Mouse (Mus musculus) midbrain, embryonic 15.5 days (tissue): ENCODE results near the gene Tmem273. TPM values are rescaled to one million over a fixed set of nuclear protein-coding genes. Genes with fewer than 3 reads are reported as not detected.

Experiments
- ATAC-seq: fragments of 200-750 bp; cut with Nextera tagmentation; replicated peaks from 2 replicates; pipeline ENCODE4 v1.8.0; 2017; ENCODE audit warnings: moderate TSS enrichment
- H3K27ac ChIP-seq: fragments of 300-500 bp; sonication (generic); 2 replicates; pipeline ENCODE4 v1.5.1; 2015; ENCODE audit warnings: mild to moderate bottlenecking, inconsistent platforms
- H3K27me3 ChIP-seq: fragments of 300-500 bp; sonication (generic); replicated peaks from 2 replicates; pipeline ENCODE4 v1.6.1; 2015; ENCODE audit warnings: inconsistent platforms
- H3K36me3 ChIP-seq: fragments of 300-500 bp; sonication (generic); replicated peaks from 2 replicates; pipeline ENCODE4 v1.6.1; 2015; ENCODE audit warnings: inconsistent platforms
- H3K4me1 ChIP-seq: fragments of 300-500 bp; sonication (generic); 2 replicates; pipeline ENCODE4 v1.6.1; 2015; ENCODE audit warnings: inconsistent platforms
- H3K4me2 ChIP-seq: fragments of 300-500 bp; sonication (generic); 2 replicates; pipeline ENCODE4 v1.6.1; 2015; ENCODE audit warnings: inconsistent platforms, mild to moderate bottlenecking, moderate library complexity
- H3K4me3 ChIP-seq: fragments of 300-500 bp; sonication (generic); 2 replicates; pipeline ENCODE4 v1.5.1; 2015; ENCODE audit warnings: mild to moderate bottlenecking, inconsistent platforms
- H3K9ac ChIP-seq: fragments of 300-500 bp; sonication (generic); 2 replicates; pipeline ENCODE4 v1.6.1; 2015; ENCODE audit warnings: mild to moderate bottlenecking, inconsistent platforms
- H3K9me3 ChIP-seq: fragments of 300-500 bp; sonication (generic); 2 replicates; pipeline ENCODE4 v1.6.1; 2016; ENCODE audit warnings: inconsistent platforms
- WGBS: fragments of 180-500 bp; shearing (Covaris S2); methylation state at CpG from one replicate; pipeline ENCODE4 v1.1.7; 2015; ENCODE audit warnings: mixed read lengths; 5-methylcytosine and 5-hydroxymethylcytosine counted together
- polyA plus RNA-seq: library from polyadenylated mRNA; unstranded; fragments of >200 nt; fragmentation: Nextera tagmentation; extraction: Ambion mirVana; gene quantifications from 2 replicates; pipeline ENCODE4 v1.2.1, GENCODE M21; 2015

The Tmem273 gene
- polyA plus RNA-seq, 1 experiment from 2014 or later, result 0.27 TPM

- Histone ChIP-seq H3K4me1 (no peaks in the 10 kb centered on the region), H3K27ac (no peak overlapping the region), H3K9me3 (no peaks in the 10 kb centered on the region), H3K27me3 (no peaks in the 10 kb centered on the region), H3K9ac (no peak overlapping the region), H3K4me2 (no peak overlapping the region), H3K36me3 (no peaks in the 10 kb centered on the region), H3K4me3 (no peak overlapping the region)
- no peak for ATAC-seq
- 95% methylated on average over 11 of the region's 11 CpGs for WGBS
These were observed 50.4 kb downstream of the Tmem273 start for GRCm38 (mm10) chr14:32836191-32836590.

- Histone ChIP-seq H3K4me3 (no peak overlapping the region), H3K9me3 (no peaks in the 10 kb centered on the region), H3K9ac (no peak overlapping the region), H3K4me1 (no peaks in the 10 kb centered on the region), H3K4me2 (no peak overlapping the region), H3K27me3 (no peaks in the 10 kb centered on the region), H3K27ac (no peak overlapping the region), H3K36me3 (no peaks in the 10 kb centered on the region)
- ATAC-seq, result no peak
These were observed 56.3 kb downstream of the Tmem273 start for GRCm38 (mm10) chr14:32842052-32842451.

GRCm38 (mm10) chr14:32854059-32854458, 68.3 kb downstream of the Tmem273 start:
- Histone ChIP-seq H3K9ac (no peak overlapping the region), H3K27me3 (peaks cover 19% of the 10 kb centered on the region), H3K9me3 (no peaks in the 10 kb centered on the region), H3K4me1 (0 out of 2 replicates have a peak, but pooled peaks cover 4% of the 10 kb centered on the region), H3K4me3 (no peak overlapping the region), H3K36me3 (no peaks in the 10 kb centered on the region), H3K27ac (no peak overlapping the region), H3K4me2 (no peak overlapping the region)
- WGBS, result 95% methylated on average over 4 of the region's 4 CpGs
- no peak for ATAC-seq

- Histone ChIP-seq H3K9me3 (no peaks in the 10 kb centered on the region), H3K27ac (no peak overlapping the region), H3K27me3 (peaks cover 19% of the 10 kb centered on the region), H3K9ac (no peak overlapping the region), H3K4me1 (0 out of 2 replicates have a peak, but pooled peaks cover 4% of the 10 kb centered on the region), H3K4me2 (peak overlapping the region; percentile 87), H3K4me3 (peak overlapping the region; percentile 45), H3K36me3 (no peaks in the 10 kb centered on the region)
- WGBS, result 45% methylated on average over 5 of the region's 5 CpGs
- no peak for ATAC-seq
These were observed 70.5 kb downstream of the Tmem273 start for GRCm38 (mm10) chr14:32856246-32856645.

- WGBS, result 1% methylated on average over 68 of the region's 68 CpGs
- no peaks in the 10 kb centered on the region for H3K36me3 ChIP-seq
- H3K27ac ChIP-seq, result no peak within 1 kb of the TSS
These were observed 71.0 kb downstream of the Tmem273 start, which contains the start of gene Vstm4 for GRCm38 (mm10) chr14:32856681-32857328. Vstm4 (plus strand) TSS chr14:32856756.

GRCm38 (mm10) chr14:32858361-32858760, 72.6 kb downstream of the Tmem273 start:
- Histone ChIP-seq H3K4me3 (no peak overlapping the region), H3K9me3 (no peaks in the 10 kb centered on the region), H3K9ac (no peak overlapping the region), H3K36me3 (no peaks in the 10 kb centered on the region), H3K27me3 (peaks cover 19% of the 10 kb centered on the region), H3K27ac (no peak overlapping the region), H3K4me2 (no peak overlapping the region), H3K4me1 (0 out of 2 replicates have a peak, but pooled peaks cover 4% of the 10 kb centered on the region)
- no peak for ATAC-seq
- 91% methylated on average over 10 of the region's 10 CpGs for WGBS

More at GRCm38 (mm10) chr14:32856681-32857328, 71.0 kb downstream of the Tmem273 start, which contains the start of gene Vstm4:
- peak within 1 kb of the TSS; percentile 44 for H3K9ac ChIP-seq
- peaks cover 19% of the 10 kb centered on the region for H3K27me3 ChIP-seq
- ATAC-seq, result peak; percentile 81
- no peaks in the 10 kb centered on the region for H3K9me3 ChIP-seq
- H3K4me2 ChIP-seq, result peak within 1 kb of the TSS; percentile 87
- 0 out of 2 replicates have a peak, but pooled peaks cover 4% of the 10 kb centered on the region for H3K4me1 ChIP-seq
- peak within 1 kb of the TSS; percentile 45 for H3K4me3 ChIP-seq

GRCm38 (mm10) chr14:32858941-32859510, 73.3 kb downstream of the Tmem273 start:
- Histone ChIP-seq H3K36me3 (no peaks in the 10 kb centered on the region), H3K4me2 (no peak overlapping the region), H3K9ac (no peak overlapping the region), H3K27ac (no peak overlapping the region), H3K9me3 (no peaks in the 10 kb centered on the region), H3K4me3 (no peak overlapping the region), H3K27me3 (peaks cover 19% of the 10 kb centered on the region), H3K4me1 (0 out of 2 replicates have a peak, but pooled peaks cover 4% of the 10 kb centered on the region)
- ATAC-seq, result no peak
- WGBS, result 79% methylated on average over 6 of the region's 6 CpGs

- peaks cover 19% of the 10 kb centered on the region for H3K27me3 ChIP-seq
- H3K9me3 ChIP-seq, result no peaks in the 10 kb centered on the region
- H3K4me2 ChIP-seq, result no peak overlapping the region
- no peak for ATAC-seq
- no peak overlapping the region for H3K9ac ChIP-seq
- WGBS, result 61% methylated on average over 11 of the region's 11 CpGs
- no peak overlapping the region for H3K27ac ChIP-seq
- H3K36me3 ChIP-seq, result no peaks in the 10 kb centered on the region
- H3K4me3 ChIP-seq, result no peak overlapping the region
- 0 out of 2 replicates have a peak, but pooled peaks cover 4% of the 10 kb centered on the region for H3K4me1 ChIP-seq
These were observed 74.2 kb downstream of the Tmem273 start for GRCm38 (mm10) chr14:32859831-32860569.

- no peak overlapping the region for H3K27ac ChIP-seq
- 0 out of 2 replicates have a peak, but pooled peaks cover 4% of the 10 kb centered on the region for H3K4me1 ChIP-seq
- WGBS, result 35% methylated on average over 6 of the region's 6 CpGs
- no peaks in the 10 kb centered on the region for H3K36me3 ChIP-seq
- no peak for ATAC-seq
- no peak overlapping the region for H3K9ac ChIP-seq
- H3K4me2 ChIP-seq, result no peak overlapping the region
- no peaks in the 10 kb centered on the region for H3K9me3 ChIP-seq
- H3K4me3 ChIP-seq, result no peak overlapping the region
- H3K27me3 ChIP-seq, result peaks cover 14% of the 10 kb centered on the region
These were observed 75.4 kb downstream of the Tmem273 start for GRCm38 (mm10) chr14:32861149-32861581.

- Histone ChIP-seq H3K4me3 (no peak overlapping the region), H3K4me1 (0 out of 2 replicates have a peak, but pooled peaks cover under 1% of the 10 kb centered on the region), H3K4me2 (no peak overlapping the region), H3K27me3 (peaks cover 12% of the 10 kb centered on the region; the same call in 1 of the 2 replicates), H3K27ac (no peak overlapping the region), H3K36me3 (no peaks in the 10 kb centered on the region), H3K9ac (no peak overlapping the region), H3K9me3 (no peaks in the 10 kb centered on the region)
- ATAC-seq, result no peak
- 41% methylated on average over 2 of the region's 2 CpGs for WGBS
These were observed 75.9 kb downstream of the Tmem273 start for GRCm38 (mm10) chr14:32861656-32862055.

GRCm38 (mm10) chr14:32865331-32865730, 79.6 kb downstream of the Tmem273 start:
- Histone ChIP-seq H3K4me1 (no peaks in the 10 kb centered on the region), H3K9ac (no peak overlapping the region), H3K9me3 (no peaks in the 10 kb centered on the region), H3K27me3 (no peaks in the 10 kb centered on the region), H3K27ac (no peak overlapping the region), H3K36me3 (no peaks in the 10 kb centered on the region), H3K4me3 (no peak overlapping the region), H3K4me2 (no peak overlapping the region)
- WGBS, result 76% methylated on average over 3 of the region's 3 CpGs
- ATAC-seq, result no peak
